Comparison of ENCODE assay signal across 34 mouse cellular contexts in genomic region chr4:106419256-106419655, GRCm38 (mm10). TPM values are rescaled to one million over a fixed set of nuclear protein-coding genes. Genes with fewer than 3 reads are reported as not detected.
"Had no signal": no experiment of that assay in that cellular context is flagged by ENCODE, and none has a peak within 500 bp of the region (broad histone marks: within the 10 kb centered on the region; RNA-seq: fewer than 3 reads in every experiment).

No protein-coding gene starts in this region.

- H3K4me2 ChIP-seq: heart, embryonic 11.5 days; heart, embryonic 13.5 days; heart, embryonic 15.5 days; hindbrain, embryonic 12.5 days; hindbrain, embryonic 13.5 days; hindbrain, embryonic 14.5 days; hindbrain, embryonic 15.5 days; intestine, embryonic 15.5 days; kidney, embryonic 15.5 days had no signal

- DNase-seq: heart, postnatal 10 days; heart, postnatal 14 days; heart, postnatal 36 days; kidney, adult 11 months; kidney, adult 18-20 months; kidney, adult 2 months; kidney, adult 8-10 months; kidney, adult 9 months; kidney, postnatal 10 days; kidney, postnatal 14 days; kidney, postnatal 25 days; kidney, postnatal 36 days; kidney, postnatal 4 days had no signal

- H3K27ac ChIP-seq: heart, embryonic 13.5 days; heart, embryonic 15.5 days; hindbrain, embryonic 10.5 days; hindbrain, embryonic 12.5 days; hindbrain, embryonic 13.5 days; hindbrain, embryonic 14.5 days; hindbrain, embryonic 15.5 days; hindbrain, postnatal 0 days; intestine, embryonic 15.5 days; kidney, embryonic 15.5 days; kidney, postnatal 0 days; left cerebral cortex, adult 2 months had no signal

- H3K4me3 ChIP-seq: heart, embryonic 13.5 days; heart, embryonic 15.5 days; hindbrain, embryonic 10.5 days; hindbrain, embryonic 12.5 days; hindbrain, embryonic 13.5 days; hindbrain, embryonic 15.5 days; intestine, embryonic 15.5 days; kidney, embryonic 15.5 days; layer of hippocampus, adult 2 months; left cerebral cortex, adult 2 months had no signal

- H3K9me3 ChIP-seq: heart, embryonic 13.5 days; heart, embryonic 15.5 days; hindbrain, embryonic 10.5 days; hindbrain, embryonic 12.5 days; hindbrain, embryonic 13.5 days; hindbrain, embryonic 15.5 days; intestine, embryonic 15.5 days; kidney, embryonic 15.5 days had no signal

- ATAC-seq: hindbrain, embryonic 16.5 days; hindbrain, postnatal 0 days; inflammation-experienced regulatory T-cells, adult 6 months; intestine, embryonic 15.5 days; intestine, embryonic 16.5 days; intestine, postnatal 0 days had no signal

- H3K9ac ChIP-seq: heart, embryonic 13.5 days; heart, embryonic 15.5 days; hindbrain, embryonic 12.5 days; hindbrain, embryonic 13.5 days; hindbrain, embryonic 14.5 days; hindbrain, embryonic 15.5 days; intestine, embryonic 15.5 days; kidney, embryonic 15.5 days had no signal

- H3K27me3 ChIP-seq: heart, embryonic 13.5 days; heart, embryonic 15.5 days; hindbrain, embryonic 12.5 days; hindbrain, embryonic 13.5 days; hindbrain, embryonic 15.5 days; intestine, embryonic 15.5 days; kidney, embryonic 15.5 days had no signal

- H3K4me1 ChIP-seq: heart, embryonic 13.5 days; heart, embryonic 15.5 days; hindbrain, embryonic 10.5 days; hindbrain, embryonic 12.5 days; hindbrain, embryonic 13.5 days; hindbrain, embryonic 15.5 days; intestine, embryonic 15.5 days; kidney, embryonic 15.5 days had no signal

RNA-seq across cellular contexts. Expression of gene Pcsk9, which starts 44.9 kb away (rescaled TPM):
- total RNA-seq: heart, adult 8-10 months; heart, postnatal 10 days; heart, postnatal 14 days; heart, postnatal 25 days; heart, postnatal 36 days; layer of hippocampus, postnatal 36 days had no signal
- polyA plus RNA-seq: inflammation-experienced regulatory T-cells, adult 6 months had no signal
